Mouse (Mus musculus) liver, embryonic 15.5 days (tissue): ENCODE data around the gene B3gnt3. TPM values are rescaled to one million over a fixed set of nuclear protein-coding genes. Genes with fewer than 3 reads are reported as not detected.

ENCODE experiments used
- ATAC-seq: fragments of 200-750 bp; cut with Nextera tagmentation; 2 replicates; pipeline ENCODE4 v1.8.0; 2017; ENCODE audit warnings: moderate number of reproducible peaks, mild to moderate bottlenecking, moderate library complexity; ENCODE audit not compliant: insufficient read depth
- H3K27ac ChIP-seq: fragments of 300-500 bp; sonication (generic); replicated peaks from 2 replicates; pipeline ENCODE4 v1.5.1; 2015; ENCODE audit warnings: mild to moderate bottlenecking, inconsistent platforms
- H3K27me3 ChIP-seq: fragments of 300-500 bp; sonication (generic); 2 replicates; pipeline ENCODE4 v1.6.1; 2015; ENCODE audit warnings: mild to moderate bottlenecking, inconsistent platforms
- H3K36me3 ChIP-seq: fragments of 300-500 bp; sonication (generic); replicated peaks from 2 replicates; pipeline ENCODE4 v1.6.1; 2015; ENCODE audit warnings: moderate library complexity, mild to moderate bottlenecking, inconsistent platforms
- H3K4me1 ChIP-seq: fragments of 300-500 bp; sonication (generic); replicated peaks from 2 replicates; pipeline ENCODE4 v1.6.1; 2015; ENCODE audit warnings: inconsistent platforms
- H3K4me2 ChIP-seq: fragments of 300-500 bp; sonication (generic); 2 replicates; pipeline ENCODE4 v1.6.1; 2015; ENCODE audit warnings: moderate library complexity, mild to moderate bottlenecking, inconsistent platforms
- H3K4me3 ChIP-seq: fragments of 300-500 bp; sonication (generic); replicated peaks from 2 replicates; pipeline ENCODE4 v1.5.1; 2015; ENCODE audit warnings: mild to moderate bottlenecking, inconsistent platforms
- H3K9ac ChIP-seq: fragments of 300-500 bp; sonication (generic); 2 replicates; pipeline ENCODE4 v1.6.1; 2015; ENCODE audit warnings: moderate library complexity, mild to moderate bottlenecking, inconsistent platforms
- H3K9me3 ChIP-seq: fragments of 300-500 bp; sonication (generic); replicated peaks from 2 replicates; pipeline ENCODE4 v1.6.1; 2016; ENCODE audit warnings: inconsistent platforms
- WGBS: fragments of 180-500 bp; shearing (Covaris S2); methylation state at CpG from one replicate; pipeline ENCODE4 v1.1.7; 2015; ENCODE audit warnings: mixed read lengths; ENCODE audit not compliant: insufficient replicate concordance; 5-methylcytosine and 5-hydroxymethylcytosine counted together
- polyA plus RNA-seq: library from polyadenylated mRNA; unstranded; fragments of >200 nt; fragmentation: Nextera tagmentation; extraction: Ambion mirVana; gene quantifications from 2 replicates; pipeline ENCODE4 v1.2.1, GENCODE M21; 2015

B3gnt3 gene
- polyA plus RNA-seq, 1 experiment from 2014 or later = 4.1 TPM

GRCm38 (mm10) chr8:71728240-71728785, 26.7 kb upstream of the B3gnt3 start:
- no peak overlapping the region for H3K9ac ChIP-seq
- H3K27ac ChIP-seq = no peak overlapping the region
- peaks cover 24% of the 10 kb centered on the region for H3K27me3 ChIP-seq
- H3K36me3 ChIP-seq = no peaks in the 10 kb centered on the region
- WGBS = 4% methylated on average over 21 of the region's 21 CpGs
- no peaks in the 10 kb centered on the region for H3K9me3 ChIP-seq
- peak overlapping the region; percentile 63 for H3K4me2 ChIP-seq
- ATAC-seq = peak; percentile 14; the same call in 1 of the 2 replicates
- peaks cover 43% of the 10 kb centered on the region for H3K4me1 ChIP-seq
- H3K4me3 ChIP-seq = peak overlapping the region; percentile 34

- Histone ChIP-seq H3K27me3 (peaks cover 24% of the 10 kb centered on the region), H3K4me3 (peak within 1 kb of the TSS; percentile 72), H3K27ac (peak within 1 kb of the TSS; percentile 77; the same call in 1 of the 2 replicates), H3K4me1 (peaks cover 64% of the 10 kb centered on the region), H3K36me3 (no peaks in the 10 kb centered on the region; the same call in 1 of the 2 replicates), H3K9me3 (no peaks in the 10 kb centered on the region), H3K4me2 (peak within 1 kb of the TSS; percentile 97), H3K9ac (peak within 1 kb of the TSS; percentile 78)
- under 1% methylated on average over 50 of the region's 54 CpGs for WGBS
- ATAC-seq = peak; percentile 83
Measured at GRCm38 (mm10) chr8:71725122-71725924, 23.7 kb upstream of the B3gnt3 start, which contains the start of gene Fcho1. TSS of gene Fcho1 (minus strand) at chr8:71725716.

GRCm38 (mm10) chr8:71724389-71724788, 22.8 kb upstream of the B3gnt3 start:
- Histone ChIP-seq H3K27ac (peak overlapping the region; percentile 77; the same call in 1 of the 2 replicates), H3K9ac (no peak overlapping the region), H3K4me2 (peak overlapping the region; percentile 97), H3K4me3 (peak overlapping the region; percentile 72), H3K36me3 (no peaks in the 10 kb centered on the region; the same call in 1 of the 2 replicates), H3K27me3 (peaks cover 24% of the 10 kb centered on the region), H3K4me1 (peaks cover 72% of the 10 kb centered on the region), H3K9me3 (no peaks in the 10 kb centered on the region)
- no peak for ATAC-seq
- WGBS = 51% methylated on average over 4 of the region's 4 CpGs

GRCm38 (mm10) chr8:71723047-71723551, 21.5 kb upstream of the B3gnt3 start:
- ATAC-seq = peak; percentile 82
- Histone ChIP-seq H3K9ac (peak overlapping the region; percentile 67), H3K36me3 (peaks cover 2% of the 10 kb centered on the region; the same call in 1 of the 2 replicates), H3K4me1 (peaks cover 76% of the 10 kb centered on the region), H3K4me3 (peak overlapping the region; percentile 61), H3K27ac (peak overlapping the region; percentile 77), H3K27me3 (peaks cover 19% of the 10 kb centered on the region), H3K9me3 (no peaks in the 10 kb centered on the region), H3K4me2 (peak overlapping the region; percentile 97)
- WGBS = 15% methylated on average over 14 of the region's 14 CpGs

- no peak overlapping the region for H3K27ac ChIP-seq
- 64% methylated on average over 7 of the region's 7 CpGs for WGBS
- H3K4me3 ChIP-seq = no peak overlapping the region
- no peak for ATAC-seq
- H3K9me3 ChIP-seq = no peaks in the 10 kb centered on the region
- H3K4me2 ChIP-seq = 0 out of 2 replicates have a peak overlapping the region, but pooled peaks have one; percentile 17
- 0 out of 2 replicates have a peak, but pooled peaks cover 2% of the 10 kb centered on the region for H3K27me3 ChIP-seq
- H3K9ac ChIP-seq = no peak overlapping the region
- H3K36me3 ChIP-seq = peaks cover 31% of the 10 kb centered on the region
- peaks cover 59% of the 10 kb centered on the region for H3K4me1 ChIP-seq
Measured at GRCm38 (mm10) chr8:71719928-71720457, 18.4 kb upstream of the B3gnt3 start.

GRCm38 (mm10) chr8:71719218-71719617, 17.6 kb upstream of the B3gnt3 start:
- Histone ChIP-seq H3K9ac (peak overlapping the region; percentile 15; the same call in 1 of the 2 replicates), H3K9me3 (no peaks in the 10 kb centered on the region), H3K36me3 (peaks cover 39% of the 10 kb centered on the region), H3K27ac (peak overlapping the region; percentile 65), H3K27me3 (no peaks in the 10 kb centered on the region), H3K4me3 (no peak overlapping the region), H3K4me1 (peaks cover 52% of the 10 kb centered on the region), H3K4me2 (peak overlapping the region; percentile 17)
- peak; percentile 43 for ATAC-seq
- WGBS = 34% methylated on average over 4 of the region's 4 CpGs

- H3K9ac ChIP-seq = no peak overlapping the region
- WGBS = 56% methylated on average over 3 of the region's 3 CpGs
- H3K4me3 ChIP-seq = no peak overlapping the region
- no peaks in the 10 kb centered on the region for H3K27me3 ChIP-seq
- H3K36me3 ChIP-seq = peaks cover 44% of the 10 kb centered on the region
- no peaks in the 10 kb centered on the region for H3K9me3 ChIP-seq
- H3K4me2 ChIP-seq = no peak overlapping the region
- no peak for ATAC-seq
- peaks cover 42% of the 10 kb centered on the region for H3K4me1 ChIP-seq
- no peak overlapping the region for H3K27ac ChIP-seq
Measured at GRCm38 (mm10) chr8:71718252-71718651, 16.7 kb upstream of the B3gnt3 start.

- Histone ChIP-seq H3K9ac (no peak overlapping the region), H3K36me3 (peaks cover 53% of the 10 kb centered on the region), H3K4me3 (no peak overlapping the region), H3K4me1 (peaks cover 30% of the 10 kb centered on the region), H3K4me2 (no peak overlapping the region), H3K27ac (no peak overlapping the region), H3K27me3 (no peaks in the 10 kb centered on the region), H3K9me3 (no peaks in the 10 kb centered on the region)
- ATAC-seq = no peak
- WGBS = 86% methylated on average over 12 of the region's 12 CpGs
Measured at GRCm38 (mm10) chr8:71717096-71717495, 15.5 kb upstream of the B3gnt3 start.

- no peaks in the 10 kb centered on the region for H3K27me3 ChIP-seq
- ATAC-seq = no peak
- H3K4me2 ChIP-seq = no peak overlapping the region
- no peaks in the 10 kb centered on the region for H3K9me3 ChIP-seq
- peaks cover 26% of the 10 kb centered on the region for H3K4me1 ChIP-seq
- H3K36me3 ChIP-seq = peaks cover 53% of the 10 kb centered on the region
- no peak overlapping the region for H3K9ac ChIP-seq
- WGBS = 81% methylated on average over 13 of the region's 13 CpGs
- H3K4me3 ChIP-seq = no peak overlapping the region
- H3K27ac ChIP-seq = no peak overlapping the region
Measured at GRCm38 (mm10) chr8:71716561-71717053, 15.0 kb upstream of the B3gnt3 start.

GRCm38 (mm10) chr8:71715531-71715930, 13.9 kb upstream of the B3gnt3 start:
- WGBS = 69% methylated on average over 8 of the region's 8 CpGs
- H3K4me1 ChIP-seq = peaks cover 22% of the 10 kb centered on the region
- no peak overlapping the region for H3K4me3 ChIP-seq
- no peak overlapping the region for H3K4me2 ChIP-seq
- no peak for ATAC-seq
- peaks cover 57% of the 10 kb centered on the region for H3K36me3 ChIP-seq
- no peak overlapping the region for H3K9ac ChIP-seq
- no peaks in the 10 kb centered on the region for H3K9me3 ChIP-seq
- no peaks in the 10 kb centered on the region for H3K27me3 ChIP-seq
- H3K27ac ChIP-seq = no peak overlapping the region

GRCm38 (mm10) chr8:71711574-71711973, 10.0 kb upstream of the B3gnt3 start:
- no peak overlapping the region for H3K27ac ChIP-seq
- peaks cover 47% of the 10 kb centered on the region for H3K36me3 ChIP-seq
- WGBS = 76% methylated on average over 2 of the region's 2 CpGs
- H3K4me1 ChIP-seq = peaks cover 12% of the 10 kb centered on the region
- no peaks in the 10 kb centered on the region; the same call in 1 of the 2 replicates for H3K27me3 ChIP-seq
- no peaks in the 10 kb centered on the region for H3K9me3 ChIP-seq
- H3K9ac ChIP-seq = no peak overlapping the region
- no peak overlapping the region for H3K4me3 ChIP-seq
- no peak for ATAC-seq
- no peak overlapping the region for H3K4me2 ChIP-seq
